Mouse (Mus musculus): Measurements from ENCODE around the gene Atg16l1.

GRCm38 (mm10) chr1:87837018-87837417, 81.3 kb downstream of the Atg16l1 start:
- TF ChIP-seq ZNF384 (IDR thresholded peaks at IDR 0.05; ENCODE audit: low read depth, low read length) (no peak), HCFC1 (IDR thresholded peaks at IDR 0.05; ENCODE audit: borderline replicate concordance, insufficient read depth, low read length) (no peak), CHD2 (IDR thresholded peaks at IDR 0.05; ENCODE audit: low read depth, low read length) (no peak), MAFK (IDR thresholded peaks at IDR 0.05; ENCODE audit: insufficient read depth, low read depth, low read length) (no peak), ZC3H11A (IDR thresholded peaks at IDR 0.05; ENCODE audit: borderline replicate concordance, low read depth, low read length) (no peak)
